Mouse (Mus musculus): Measurements from ENCODE around the gene Cars2. TPM values are rescaled to one million over a fixed set of nuclear protein-coding genes. Genes with fewer than 3 reads are reported as not detected.
A peak's percentile ranks its signal among the peaks of the same experiment; 100 is the strongest.
"Not testable (repeated sequence)": the region's sequence is repeated elsewhere in the genome, so short reads cannot be mapped to it uniquely, and the experiment has no call there.

Cars2 gene
- polyA plus RNA-seq, 1 experiment from 2014 or later, result 23.8 TPM

DNA sequence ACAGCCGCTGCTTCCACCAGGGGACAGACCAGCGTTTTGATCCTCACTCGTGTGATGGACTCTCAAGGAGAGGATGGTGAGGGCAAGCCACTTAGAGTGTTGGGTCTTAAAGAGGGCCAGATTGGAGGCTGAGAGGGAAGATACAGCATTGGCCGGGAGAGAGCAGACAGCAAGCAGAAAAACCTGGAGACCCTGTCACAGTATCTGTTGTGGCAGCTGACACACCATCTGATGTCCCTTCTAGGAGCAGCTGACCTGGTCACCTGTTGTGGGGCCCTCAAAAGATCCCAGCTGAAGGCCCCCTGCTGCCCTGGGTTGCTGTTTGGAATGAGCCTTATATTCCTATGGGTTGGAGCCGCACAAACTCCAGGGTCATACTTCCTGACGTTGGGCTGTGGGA, 21.8 kb upstream of the Cars2 start:
- H3K9ac ChIP-seq (ENCODE audit: low read depth, low read length), result no peak overlapping the region
- no peak overlapping the region for H3K4me3 ChIP-seq (ENCODE audit: low read length)
- no peak for ATAC-seq (ENCODE audit: low FRiP score, low TSS enrichment)
- H3K9me3 ChIP-seq (ENCODE audit: control insufficient read depth, low read length), result no peaks in the 10 kb centered on the region
- 0 out of 2 replicates have a peak, but pooled peaks cover 12% of the 10 kb centered on the region for H3K4me1 ChIP-seq (ENCODE audit: control insufficient read depth, insufficient read depth, low read length)
- no peak overlapping the region for H3K4me2 ChIP-seq (replicated peaks; ENCODE audit: low read depth, low read length)
- no peaks in the 10 kb centered on the region; the same call in 1 of the 2 replicates for H3K36me3 ChIP-seq (ENCODE audit: control insufficient read depth, insufficient read depth, low read length)
- 67% methylated on average over 6 of the region's 6 CpGs for WGBS
- no peaks in the 10 kb centered on the region for H3K27me3 ChIP-seq (ENCODE audit: control insufficient read depth, insufficient read depth, low read length)
- no peak overlapping the region for H3K27ac ChIP-seq (ENCODE audit: low read depth, low read length)

DNA sequence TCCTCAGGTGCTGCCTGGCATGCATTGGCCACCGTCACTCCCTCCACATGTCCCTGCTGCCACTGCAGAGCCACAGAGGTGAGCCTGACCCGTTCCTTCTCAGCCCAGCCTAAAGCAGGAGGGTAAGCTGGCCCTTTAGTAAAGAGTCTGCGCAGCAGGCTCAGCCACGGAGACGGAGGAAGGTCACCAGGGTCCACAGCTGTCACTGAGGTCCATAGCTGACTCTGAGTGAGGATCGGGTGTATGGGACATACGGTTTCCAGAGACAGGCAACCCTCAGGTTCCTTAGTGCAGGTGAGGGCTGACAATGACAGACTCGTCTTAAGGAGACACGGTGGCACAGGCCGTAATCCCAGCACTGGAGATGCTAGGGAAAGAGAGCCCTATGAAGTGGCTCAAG, 21.4 kb upstream of the Cars2 start:
- Histone ChIP-seq H3K4me3 (ENCODE audit: low read length) (no peak overlapping the region), H3K9me3 (ENCODE audit: control insufficient read depth, low read length) (no peaks in the 10 kb centered on the region), H3K36me3 (ENCODE audit: control insufficient read depth, insufficient read depth, low read length) (no peaks in the 10 kb centered on the region; the same call in 1 of the 2 replicates), H3K4me2 (replicated peaks; ENCODE audit: low read depth, low read length) (no peak overlapping the region), H3K9ac (ENCODE audit: low read depth, low read length) (no peak overlapping the region), H3K4me1 (ENCODE audit: control insufficient read depth, insufficient read depth, low read length) (0 out of 2 replicates have a peak, but pooled peaks cover 12% of the 10 kb centered on the region), H3K27me3 (ENCODE audit: control insufficient read depth, insufficient read depth, low read length) (no peaks in the 10 kb centered on the region), H3K27ac (ENCODE audit: low read depth, low read length) (no peak overlapping the region)
- 84% methylated on average over 10 of the region's 10 CpGs for WGBS
- ATAC-seq (ENCODE audit: low FRiP score, low TSS enrichment), result no peak

DNA sequence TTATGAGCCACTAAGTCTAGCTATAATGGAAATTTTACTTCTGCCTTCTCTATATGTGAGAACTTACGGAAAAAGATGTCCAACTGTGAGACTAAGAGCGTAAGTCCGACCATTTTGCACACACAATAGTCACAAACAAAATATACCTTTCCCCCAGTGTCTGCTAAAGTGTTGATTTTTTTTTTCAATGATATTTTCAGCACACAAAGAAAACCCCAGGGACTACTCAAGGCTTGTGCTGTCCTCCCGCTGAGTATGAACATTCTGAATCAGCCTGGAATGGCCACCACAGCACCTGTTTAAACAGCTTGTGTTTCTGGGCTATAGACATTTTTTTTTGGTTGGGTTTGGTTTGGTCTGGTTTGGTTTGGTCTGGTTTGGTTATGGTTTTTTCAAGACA, 20.2 kb upstream of the Cars2 start:
- Histone ChIP-seq H3K4me3 (ENCODE audit: low read length) (no peak overlapping the region), H3K27me3 (ENCODE audit: control insufficient read depth, insufficient read depth, low read length) (no peaks in the 10 kb centered on the region), H3K9me3 (ENCODE audit: control insufficient read depth, low read length) (no peaks in the 10 kb centered on the region), H3K9ac (ENCODE audit: low read depth, low read length) (no peak overlapping the region), H3K4me2 (replicated peaks; ENCODE audit: low read depth, low read length) (no peak overlapping the region), H3K36me3 (ENCODE audit: control insufficient read depth, insufficient read depth, low read length) (peaks cover 4% of the 10 kb centered on the region; the same call in 1 of the 2 replicates), H3K4me1 (ENCODE audit: control insufficient read depth, insufficient read depth, low read length) (0 out of 2 replicates have a peak, but pooled peaks cover 12% of the 10 kb centered on the region), H3K27ac (ENCODE audit: low read depth, low read length) (no peak overlapping the region)
- ATAC-seq (ENCODE audit: low FRiP score, low TSS enrichment), result no peak
- WGBS, result 96% methylated on average over 4 of the region's 4 CpGs

DNA sequence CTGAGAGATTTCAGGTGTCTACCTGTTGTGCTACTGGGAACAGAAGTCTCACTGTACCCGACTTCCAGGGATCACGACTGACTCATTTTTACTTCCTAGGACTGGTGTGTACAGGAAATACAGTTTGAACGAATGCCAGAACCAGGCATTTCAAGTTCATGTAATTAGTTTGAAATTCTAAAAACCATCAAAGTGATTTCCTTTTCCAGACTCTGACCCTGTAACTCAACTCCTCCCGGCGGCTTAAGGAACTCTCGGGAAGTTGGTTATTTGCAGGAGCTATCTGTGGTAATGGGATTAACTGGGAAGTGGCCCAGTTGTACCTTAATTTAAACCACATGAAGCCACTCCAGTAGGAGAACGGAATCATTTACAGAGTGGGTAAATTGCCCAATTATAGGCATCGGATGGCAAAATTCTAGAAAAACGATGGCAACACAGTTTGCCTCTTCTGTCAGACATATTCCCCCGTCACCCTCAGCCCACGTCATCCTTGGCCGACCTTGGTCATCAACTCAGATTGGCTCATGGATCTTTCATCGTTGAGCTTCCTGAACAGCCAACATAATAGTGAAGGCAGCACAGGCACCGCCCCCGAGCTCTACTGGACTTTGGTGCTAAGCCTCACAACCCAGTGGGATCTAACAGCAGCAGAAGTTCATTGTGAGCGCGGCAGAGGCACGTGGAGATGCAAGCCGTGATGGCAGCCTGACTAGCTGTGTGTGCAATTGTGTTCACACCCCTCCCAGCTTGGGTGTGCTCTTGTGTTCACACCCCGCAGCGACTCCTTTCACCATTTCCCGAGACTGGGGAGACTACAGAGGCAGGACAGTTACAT, 18.9 kb upstream of the Cars2 start:
- Histone ChIP-seq H3K9me3 (ENCODE audit: control insufficient read depth, low read length) (no peaks in the 10 kb centered on the region), H3K9ac (ENCODE audit: low read depth, low read length) (no peak overlapping the region), H3K27me3 (ENCODE audit: control insufficient read depth, insufficient read depth, low read length) (no peaks in the 10 kb centered on the region), H3K36me3 (ENCODE audit: control insufficient read depth, insufficient read depth, low read length) (peaks cover 13% of the 10 kb centered on the region), H3K4me2 (replicated peaks; ENCODE audit: low read depth, low read length) (no peak overlapping the region), H3K27ac (ENCODE audit: low read depth, low read length) (no peak overlapping the region), H3K4me3 (ENCODE audit: low read length) (no peak overlapping the region), H3K4me1 (ENCODE audit: control insufficient read depth, insufficient read depth, low read length) (no peaks in the 10 kb centered on the region)
- no peak for ATAC-seq (ENCODE audit: low FRiP score, low TSS enrichment)
- WGBS, result 86% methylated on average over 22 of the region's 22 CpGs

DNA sequence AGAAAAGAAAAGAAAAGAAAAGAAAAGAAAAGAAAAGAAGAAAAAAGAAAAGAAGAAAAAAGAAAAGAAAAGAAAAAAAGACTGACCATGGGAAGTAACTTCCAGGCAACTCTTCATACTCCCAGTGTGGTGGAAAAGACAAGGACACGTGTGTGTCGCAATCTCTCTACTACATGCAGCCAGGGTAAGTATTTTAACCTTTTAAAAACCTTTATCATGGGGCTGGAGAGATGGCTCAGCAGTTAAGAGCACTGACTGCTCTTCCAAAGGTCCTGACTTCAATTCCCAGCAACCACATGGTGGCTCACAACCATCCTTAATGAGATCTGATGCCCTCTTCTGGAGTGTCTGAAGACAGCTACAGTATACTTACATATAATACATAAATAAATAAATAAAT, 17.6 kb upstream of the Cars2 start:
- not testable (repeated sequence) for H3K27ac ChIP-seq (ENCODE audit: low read depth, low read length); H3K27me3 ChIP-seq (ENCODE audit: control insufficient read depth, insufficient read depth, low read length); H3K9me3 ChIP-seq (ENCODE audit: control insufficient read depth, low read length); H3K4me1 ChIP-seq (ENCODE audit: control insufficient read depth, insufficient read depth, low read length); H3K4me3 ChIP-seq (ENCODE audit: low read length); H3K4me2 ChIP-seq (replicated peaks; ENCODE audit: low read depth, low read length); ATAC-seq (ENCODE audit: low FRiP score, low TSS enrichment); H3K9ac ChIP-seq (ENCODE audit: low read depth, low read length)
- 96% methylated on average over 2 of the region's 2 CpGs for WGBS
- peaks cover 26% of the 10 kb centered on the region for H3K36me3 ChIP-seq (ENCODE audit: control insufficient read depth, insufficient read depth, low read length)

DNA sequence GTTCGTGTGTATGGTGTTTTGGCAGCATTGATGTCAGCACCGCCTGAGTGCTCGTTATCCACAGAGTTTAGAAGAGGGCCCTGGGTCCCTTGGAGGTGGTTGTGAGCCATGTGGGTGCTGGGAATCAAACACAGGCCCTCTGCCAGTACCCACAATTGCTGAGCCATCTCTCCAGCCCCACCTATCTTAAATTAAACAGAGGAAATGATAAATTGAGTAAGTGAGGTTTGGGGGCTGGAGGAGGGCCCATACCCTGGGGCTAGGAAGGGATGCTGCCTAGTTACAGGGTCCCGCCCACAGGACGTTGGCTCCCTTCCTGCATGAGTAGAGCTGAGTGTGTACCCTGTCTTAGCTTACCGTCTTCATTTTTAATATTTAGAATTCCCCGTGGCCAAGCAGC, 14.1 kb upstream of the Cars2 start:
- Histone ChIP-seq H3K4me3 (ENCODE audit: low read length) (no peak overlapping the region), H3K4me1 (ENCODE audit: control insufficient read depth, insufficient read depth, low read length) (peaks cover 6% of the 10 kb centered on the region; the same call in 1 of the 2 replicates), H3K9ac (ENCODE audit: low read depth, low read length) (no peak overlapping the region), H3K36me3 (ENCODE audit: control insufficient read depth, insufficient read depth, low read length) (peaks cover 45% of the 10 kb centered on the region), H3K27me3 (ENCODE audit: control insufficient read depth, insufficient read depth, low read length) (no peaks in the 10 kb centered on the region), H3K4me2 (replicated peaks; ENCODE audit: low read depth, low read length) (no peak overlapping the region), H3K9me3 (ENCODE audit: control insufficient read depth, low read length) (no peaks in the 10 kb centered on the region; the same call in 1 of the 2 replicates), H3K27ac (ENCODE audit: low read depth, low read length) (no peak overlapping the region)
- 91% methylated on average over 7 of the region's 7 CpGs for WGBS
- no peak for ATAC-seq (ENCODE audit: low FRiP score, low TSS enrichment)

DNA sequence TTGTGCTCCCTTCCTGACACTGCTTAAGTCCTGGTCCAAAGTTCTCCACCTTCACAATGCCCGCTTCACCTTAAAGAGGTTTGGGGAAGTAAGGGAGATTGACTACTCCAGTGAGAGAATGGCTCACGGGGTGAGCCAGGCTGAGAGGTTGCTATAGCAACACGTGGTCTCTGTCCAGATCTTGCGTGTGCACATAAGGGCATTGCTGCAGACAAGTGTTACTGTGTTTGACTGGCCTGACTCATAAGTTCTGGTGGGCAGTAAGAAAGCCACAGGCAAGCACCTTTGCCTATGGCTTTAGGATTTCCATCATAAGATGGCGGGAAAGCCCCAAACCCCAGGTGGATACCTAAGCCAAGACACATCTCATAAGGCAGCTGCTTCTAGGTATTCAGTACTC, 13.7 kb upstream of the Cars2 start:
- no peak for ATAC-seq (ENCODE audit: low FRiP score, low TSS enrichment)
- Histone ChIP-seq H3K4me2 (replicated peaks; ENCODE audit: low read depth, low read length) (no peak overlapping the region), H3K27me3 (ENCODE audit: control insufficient read depth, insufficient read depth, low read length) (no peaks in the 10 kb centered on the region), H3K27ac (ENCODE audit: low read depth, low read length) (no peak overlapping the region), H3K4me3 (ENCODE audit: low read length) (no peak overlapping the region), H3K9ac (ENCODE audit: low read depth, low read length) (no peak overlapping the region), H3K36me3 (ENCODE audit: control insufficient read depth, insufficient read depth, low read length) (peaks cover 45% of the 10 kb centered on the region), H3K9me3 (ENCODE audit: control insufficient read depth, low read length) (no peaks in the 10 kb centered on the region; the same call in 1 of the 2 replicates), H3K4me1 (ENCODE audit: control insufficient read depth, insufficient read depth, low read length) (peaks cover 9% of the 10 kb centered on the region)
- 93% methylated on average over 5 of the region's 5 CpGs for WGBS

DNA sequence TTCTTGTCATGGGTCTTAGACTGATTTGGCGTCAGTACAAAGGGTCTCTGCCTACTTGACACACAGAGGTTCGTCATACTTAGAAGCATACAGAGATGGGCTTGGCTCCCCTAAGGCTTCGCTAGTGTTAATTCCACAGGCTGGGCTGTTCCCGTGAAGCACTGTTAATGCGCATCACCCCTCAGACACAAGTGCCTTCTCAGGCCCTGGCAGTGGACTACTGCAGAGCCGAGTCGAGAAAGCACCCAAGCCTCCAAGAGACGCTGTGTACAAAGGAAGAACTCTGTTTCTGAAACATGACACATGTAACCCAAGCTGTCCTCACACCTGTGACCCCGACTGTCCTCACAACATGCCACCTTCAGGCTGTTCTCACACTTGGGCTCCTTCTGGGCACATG, 9.6 kb upstream of the Cars2 start:
- WGBS, result 64% methylated on average over 9 of the region's 9 CpGs
- Histone ChIP-seq H3K9ac (ENCODE audit: low read depth, low read length) (no peak overlapping the region), H3K4me3 (ENCODE audit: low read length) (no peak overlapping the region), H3K4me1 (ENCODE audit: control insufficient read depth, insufficient read depth, low read length) (peaks cover 15% of the 10 kb centered on the region), H3K36me3 (ENCODE audit: control insufficient read depth, insufficient read depth, low read length) (peaks cover 37% of the 10 kb centered on the region), H3K27ac (ENCODE audit: low read depth, low read length) (no peak overlapping the region), H3K9me3 (ENCODE audit: control insufficient read depth, low read length) (no peaks in the 10 kb centered on the region; the same call in 1 of the 2 replicates), H3K4me2 (replicated peaks; ENCODE audit: low read depth, low read length) (no peak overlapping the region), H3K27me3 (ENCODE audit: control insufficient read depth, insufficient read depth, low read length) (no peaks in the 10 kb centered on the region)
- ATAC-seq (ENCODE audit: low FRiP score, low TSS enrichment), result no peak

DNA sequence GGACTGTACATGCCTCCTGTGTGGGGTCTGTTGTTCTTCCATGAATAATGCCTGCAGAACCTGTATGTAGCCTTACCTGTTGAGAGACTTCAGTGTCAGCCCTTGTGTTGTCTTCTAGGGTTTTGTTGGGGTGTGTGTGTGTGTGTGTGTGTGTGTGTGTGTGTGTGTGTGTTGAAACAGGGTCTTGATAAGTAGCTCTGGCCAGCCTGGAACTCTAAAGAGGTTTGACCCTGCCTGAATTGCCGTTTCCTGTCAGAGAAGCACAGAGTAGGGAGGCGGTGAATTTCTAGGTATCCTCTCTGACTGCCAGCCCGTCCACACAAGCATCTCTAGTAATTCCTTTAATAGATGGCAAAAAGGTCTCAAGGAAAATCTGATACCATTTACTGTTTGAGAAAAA, 8.9 kb upstream of the Cars2 start:
- WGBS, result 64% methylated on average over 3 of the region's 3 CpGs
- Histone ChIP-seq H3K9me3 (ENCODE audit: control insufficient read depth, low read length) (no peaks in the 10 kb centered on the region; the same call in 1 of the 2 replicates), H3K4me3 (ENCODE audit: low read length) (peak overlapping the region; percentile 97; the same call in 1 of the 2 replicates), H3K9ac (ENCODE audit: low read depth, low read length) (no peak overlapping the region; the same call in 1 of the 2 replicates), H3K27me3 (ENCODE audit: control insufficient read depth, insufficient read depth, low read length) (no peaks in the 10 kb centered on the region), H3K4me1 (ENCODE audit: control insufficient read depth, insufficient read depth, low read length) (peaks cover 18% of the 10 kb centered on the region), H3K36me3 (ENCODE audit: control insufficient read depth, insufficient read depth, low read length) (peaks cover 32% of the 10 kb centered on the region), H3K27ac (ENCODE audit: low read depth, low read length) (no peak overlapping the region), H3K4me2 (replicated peaks; ENCODE audit: low read depth, low read length) (peak overlapping the region; percentile 54; the same call in 1 of the 2 replicates)
- no peak for ATAC-seq (ENCODE audit: low FRiP score, low TSS enrichment)

Data from kidney, embryonic 14.5 days (tissue).